Mouse (Mus musculus): Measurements from ENCODE around the gene Slc8b1. TPM values are rescaled to one million over a fixed set of nuclear protein-coding genes. Genes with fewer than 3 reads are reported as not detected.

Gene Slc8b1
- total and polyA plus RNA-seq, 3 experiments = 10.0 to 13.2 (median 12.2) TPM

GRCm38 (mm10) chr5:120570289-120570897 is 59.4 kb downstream of the Slc8b1 start:
- Histone ChIP-seq H3K4me1 (ENCODE audit: control insufficient read depth, insufficient read depth, low read length) (peaks cover 35% of the 10 kb centered on the region), H3K27me3 (ENCODE audit: control insufficient read depth, insufficient read depth, low read length) (no peaks in the 10 kb centered on the region), H3K27ac (peak overlapping the region; percentile 26; the same call in 1 of the 2 replicates), H3K4me3 (no peak overlapping the region), H3K36me3 (ENCODE audit: control insufficient read depth, insufficient read depth, low read length) (no peaks in the 10 kb centered on the region; the same call in none of the 2 replicates), H3K9ac (ENCODE audit: low read depth, low read length) (no peak overlapping the region), H3K79me2 (replicated peaks; ENCODE audit: control insufficient read depth, insufficient read depth, low read length) (no peaks in the 10 kb centered on the region)
- TF ChIP-seq EP300 (IDR thresholded peaks at IDR 0.05; ENCODE audit: insufficient read depth, low read depth, low read length) = no peak
- TF ChIP-seq CTCF (IDR thresholded peaks at IDR 0.05) = no peak
- no peak for TF ChIP-seq POLR2A (IDR thresholded peaks at IDR 0.05; ENCODE audit: insufficient read depth, low read depth, low read length)
- intact Hi-C loops (cut with DNase I) = no loop called here
- 76% methylated on average over 11 of the region's 11 CpGs for WGBS
- peak in 1 of 2 experiments; percentile 53 for DNase-seq

DNA sequence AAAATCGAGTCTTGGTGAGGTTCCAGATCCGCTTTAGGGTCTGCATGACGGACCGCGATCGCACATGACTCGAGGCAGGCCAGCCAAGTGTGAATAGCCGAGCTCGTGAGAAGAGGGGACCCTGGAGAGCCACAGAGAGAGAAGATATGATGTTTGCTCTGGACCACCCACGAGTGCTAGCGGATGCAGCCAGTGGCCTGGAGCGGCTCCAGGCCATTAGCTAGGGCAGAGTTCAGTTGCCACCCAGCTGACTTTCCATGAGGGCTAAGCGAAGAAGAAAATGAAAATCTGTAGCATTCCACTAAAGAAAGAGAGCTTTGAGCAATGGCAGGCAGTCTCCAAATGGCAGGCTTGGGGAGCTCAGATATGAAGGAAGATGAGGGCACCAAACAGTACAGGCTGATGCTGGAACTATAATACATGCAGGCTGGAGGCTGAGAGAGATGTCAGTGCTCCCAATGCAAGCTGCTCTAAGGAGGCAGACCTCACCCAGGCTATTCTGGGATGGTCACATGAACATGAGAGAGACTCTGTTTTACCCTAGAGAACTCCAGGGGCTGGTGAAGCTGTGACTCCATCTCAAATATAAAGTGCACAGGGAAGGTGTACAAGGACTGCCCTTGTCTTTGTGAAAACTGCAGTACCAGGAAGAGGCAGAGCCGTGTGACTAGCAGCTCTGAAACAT is 60.2 kb downstream of the Slc8b1 start:
- peak in 1 of 2 experiments; percentile 28 for DNase-seq
- 64% methylated on average over 14 of the region's 14 CpGs for WGBS
- H3K27me3 ChIP-seq (ENCODE audit: control insufficient read depth, insufficient read depth, low read length) = no peaks in the 10 kb centered on the region
- intact Hi-C loops (cut with DNase I) = no loop called here
- H3K4me3 ChIP-seq = no peak overlapping the region
- H3K9ac ChIP-seq (ENCODE audit: low read depth, low read length) = no peak overlapping the region
- H3K79me2 ChIP-seq (replicated peaks; ENCODE audit: control insufficient read depth, insufficient read depth, low read length) = no peaks in the 10 kb centered on the region
- no peak for TF ChIP-seq EP300 (IDR thresholded peaks at IDR 0.05; ENCODE audit: insufficient read depth, low read depth, low read length)
- peaks cover 28% of the 10 kb centered on the region for H3K4me1 ChIP-seq (ENCODE audit: control insufficient read depth, insufficient read depth, low read length)
- H3K27ac ChIP-seq = peak overlapping the region; percentile 26
- H3K36me3 ChIP-seq (ENCODE audit: control insufficient read depth, insufficient read depth, low read length) = no peaks in the 10 kb centered on the region; the same call in 1 of the 2 replicates

- intact Hi-C loops (cut with DNase I) = no loop called here
- H3K4me1 ChIP-seq (ENCODE audit: control insufficient read depth, insufficient read depth, low read length) = peaks cover 20% of the 10 kb centered on the region
- H3K27ac ChIP-seq = no peak overlapping the region
- no peaks in the 10 kb centered on the region; the same call in 1 of the 2 replicates for H3K36me3 ChIP-seq (ENCODE audit: control insufficient read depth, insufficient read depth, low read length)
- no peak overlapping the region for H3K4me3 ChIP-seq
- H3K79me2 ChIP-seq (replicated peaks; ENCODE audit: control insufficient read depth, insufficient read depth, low read length) = no peaks in the 10 kb centered on the region
- H3K27me3 ChIP-seq (ENCODE audit: control insufficient read depth, insufficient read depth, low read length) = no peaks in the 10 kb centered on the region
- H3K9ac ChIP-seq (ENCODE audit: low read depth, low read length) = no peak overlapping the region
- peak in 1 of 2 experiments; percentile 19 for DNase-seq
- WGBS = 64% methylated on average over 10 of the region's 10 CpGs
- no peak for TF ChIP-seq EP300 (IDR thresholded peaks at IDR 0.05; ENCODE audit: insufficient read depth, low read depth, low read length)
- TF ChIP-seq POLR2A (IDR thresholded peaks at IDR 0.05; ENCODE audit: insufficient read depth, low read depth, low read length) = no peak
- TF ChIP-seq CTCF (IDR thresholded peaks at IDR 0.05) = no peak
Observed at GRCm38 (mm10) chr5:120574469-120575063, 63.6 kb downstream of the Slc8b1 start.

DNA sequence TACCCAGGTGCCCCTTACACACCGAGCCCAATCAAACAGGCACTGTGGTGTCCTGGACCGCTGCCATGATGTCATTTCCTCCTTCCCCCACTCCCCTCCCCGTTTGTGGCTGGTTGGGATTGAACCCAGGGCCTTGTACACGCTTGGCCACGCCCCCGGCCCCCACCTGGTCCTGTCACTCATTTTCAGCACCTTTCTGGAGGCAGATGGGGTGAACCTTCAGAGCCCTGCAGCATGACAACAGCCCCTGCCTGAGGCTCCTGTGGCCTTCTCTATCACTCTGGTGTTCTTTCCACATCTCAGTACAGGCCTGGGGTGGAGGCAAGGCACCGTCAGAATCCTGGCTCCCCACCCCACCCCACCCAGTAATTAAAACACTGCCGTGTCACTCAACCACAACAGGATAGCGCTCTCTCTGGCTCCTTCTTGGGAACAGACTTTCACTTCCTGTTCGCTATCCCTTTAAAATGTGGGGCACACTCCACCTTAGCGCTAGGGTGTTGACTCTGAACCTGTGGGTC is 65.9 kb downstream of the Slc8b1 start:
- DNase-seq = no peak
- no peak for TF ChIP-seq EP300 (IDR thresholded peaks at IDR 0.05; ENCODE audit: insufficient read depth, low read depth, low read length)
- no peak for TF ChIP-seq POLR2A (IDR thresholded peaks at IDR 0.05; ENCODE audit: insufficient read depth, low read depth, low read length)
- no peak for TF ChIP-seq CTCF (IDR thresholded peaks at IDR 0.05)
- Histone ChIP-seq H3K27me3 (ENCODE audit: control insufficient read depth, insufficient read depth, low read length) (no peaks in the 10 kb centered on the region), H3K79me2 (replicated peaks; ENCODE audit: control insufficient read depth, insufficient read depth, low read length) (no peaks in the 10 kb centered on the region), H3K36me3 (ENCODE audit: control insufficient read depth, insufficient read depth, low read length) (no peaks in the 10 kb centered on the region; the same call in 1 of the 2 replicates), H3K27ac (no peak overlapping the region), H3K4me3 (no peak overlapping the region), H3K9ac (ENCODE audit: low read depth, low read length) (no peak overlapping the region), H3K4me1 (ENCODE audit: control insufficient read depth, insufficient read depth, low read length) (peaks cover 13% of the 10 kb centered on the region)
- 58% methylated on average over 11 of the region's 11 CpGs for WGBS
- intact Hi-C loops (cut with DNase I) = no loop called here

DNA sequence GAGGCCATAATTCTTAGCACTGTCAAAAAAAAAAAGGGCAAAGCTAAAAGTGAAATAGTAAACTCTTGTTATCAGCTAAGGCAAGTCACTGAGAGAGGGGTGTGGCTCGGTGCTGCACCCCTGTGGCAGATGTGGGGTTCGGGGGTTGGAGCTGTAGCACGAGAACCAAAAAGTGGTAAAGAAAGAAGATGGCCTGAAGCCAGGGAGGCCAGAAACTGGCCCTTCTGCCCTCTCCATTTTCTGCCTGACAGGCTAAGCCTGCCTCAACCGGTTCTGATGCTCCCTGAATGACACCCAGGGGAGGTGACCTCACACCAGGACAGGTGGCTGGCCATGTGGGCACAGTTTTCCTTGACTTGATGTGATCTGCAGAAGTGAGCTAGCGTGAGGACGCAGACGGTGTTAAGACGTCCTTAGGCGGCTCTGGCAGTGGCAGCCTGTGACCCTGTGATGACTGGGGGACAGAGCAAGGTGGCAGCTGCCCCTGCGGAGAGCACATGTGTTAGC is 67.0 kb downstream of the Slc8b1 start:
- peak overlapping the region; percentile 75 for H3K27ac ChIP-seq
- intact Hi-C loops (cut with DNase I) = no loop called here
- no peak overlapping the region for H3K9ac ChIP-seq (ENCODE audit: low read depth, low read length)
- H3K79me2 ChIP-seq (replicated peaks; ENCODE audit: control insufficient read depth, insufficient read depth, low read length) = no peaks in the 10 kb centered on the region
- no peak overlapping the region for H3K4me3 ChIP-seq
- peaks cover 17% of the 10 kb centered on the region for H3K4me1 ChIP-seq (ENCODE audit: control insufficient read depth, insufficient read depth, low read length)
- H3K36me3 ChIP-seq (ENCODE audit: control insufficient read depth, insufficient read depth, low read length) = no peaks in the 10 kb centered on the region; the same call in 1 of the 2 replicates
- peak in 1 of 2 experiments; percentile 19 for DNase-seq
- TF ChIP-seq CTCF (IDR thresholded peaks at IDR 0.05) (peak; percentile 41), POLR2A (IDR thresholded peaks at IDR 0.05; ENCODE audit: insufficient read depth, low read depth, low read length) (no peak), EP300 (IDR thresholded peaks at IDR 0.05; ENCODE audit: insufficient read depth, low read depth, low read length) (no peak)
- H3K27me3 ChIP-seq (ENCODE audit: control insufficient read depth, insufficient read depth, low read length) = no peaks in the 10 kb centered on the region
- WGBS = 53% methylated on average over 10 of the region's 10 CpGs
